Mouse (Mus musculus) cerebellum, adult 2 months (tissue): ENCODE data around the gene Atp8a1.

ENCODE experiments used
- CTCF ChIP-seq: fragments of 200-500 bp; IDR thresholded peaks from 2 replicates; pipeline ENCODE4 v1.5.1; 2011; ENCODE audit warnings: low read depth, mild to moderate bottlenecking, control low read depth, low read length, moderate library complexity, borderline replicate concordance; ENCODE audit not compliant: insufficient read depth
- POLR2A ChIP-seq: fragments of 200-500 bp; IDR thresholded peaks from 2 replicates; pipeline ENCODE4 v1.6.1; 2011; ENCODE audit warnings: low read length, control low read depth, borderline replicate concordance; ENCODE audit not compliant: insufficient read depth

- peak; percentile 16; the same call in 1 of the 2 replicates for TF ChIP-seq CTCF
- no peak for TF ChIP-seq POLR2A
Observed at GRCm38 (mm10) chr5:67842306-67842705, 4.9 kb downstream of the Atp8a1 start.
